Mouse (Mus musculus) thymus, adult 2 months (tissue): Measurements from ENCODE around the gene Cdk1.

Source experiments
- CTCF ChIP-seq: fragments of 200-500 bp; IDR thresholded peaks from 2 replicates; pipeline ENCODE4 v1.5.1; 2012; ENCODE audit warnings: mild to moderate bottlenecking, control low read depth, low read length, moderate library complexity, borderline replicate concordance; ENCODE audit not compliant: control insufficient read depth, poor library complexity, insufficient read depth; ENCODE audit errors: extremely low read depth
- POLR2A ChIP-seq: fragments of 200-500 bp; IDR thresholded peaks from 2 replicates; pipeline ENCODE4 v1.6.1; 2012; ENCODE audit warnings: mild to moderate bottlenecking, low read length, control low read depth, moderate library complexity; ENCODE audit not compliant: control insufficient read depth, poor library complexity, insufficient read depth; ENCODE audit errors: extremely low read depth

DNA sequence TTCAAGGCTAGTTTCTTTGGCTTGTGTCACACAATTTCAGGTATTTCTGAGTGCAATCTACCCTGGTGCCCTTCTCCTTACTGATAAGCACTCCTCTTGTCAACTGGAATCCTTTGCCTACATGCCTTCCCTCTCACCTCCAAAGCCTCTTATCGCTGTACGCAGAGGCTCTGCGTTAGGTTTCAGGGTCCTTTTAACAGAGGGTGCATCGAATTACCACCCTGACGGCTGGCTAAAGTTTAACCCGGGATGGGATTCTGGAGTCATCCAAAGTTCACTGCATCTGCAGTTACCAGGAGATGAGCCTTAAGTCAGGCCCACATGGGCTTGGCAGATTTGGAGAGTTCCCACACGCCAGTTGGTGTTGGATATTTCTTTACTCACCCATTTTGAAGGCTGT lies 47.1 kb downstream of the Cdk1 start:
- no peak for TF ChIP-seq POLR2A
- TF ChIP-seq CTCF = no peak
